Mouse (Mus musculus) erythroblast, embryonic 14.5 days (primary cell): ENCODE data around the gene Zfp94. TPM values are rescaled to one million over a fixed set of nuclear protein-coding genes. Genes with fewer than 3 reads are reported as not detected.
A peak's percentile ranks its signal among the peaks of the same experiment; 100 is the strongest.

Experiments used
- H3K27me3 ChIP-seq: 2 replicates; pipeline ENCODE4 v1.6.1; 2012; ENCODE audit warnings: inconsistent platforms; ENCODE audit not compliant: control insufficient read depth
- H3K36me3 ChIP-seq: 2 replicates; pipeline ENCODE4 v1.6.1; 2012; ENCODE audit warnings: mild to moderate bottlenecking, inconsistent platforms; ENCODE audit not compliant: control insufficient read depth
- H3K4me1 ChIP-seq: 2 replicates; pipeline ENCODE4 v1.6.1; 2012; ENCODE audit warnings: inconsistent platforms; ENCODE audit not compliant: control insufficient read depth
- H3K4me3 ChIP-seq: replicated peaks from 2 replicates; pipeline ENCODE3; 2012; ENCODE audit warnings: moderate library complexity, mild to moderate bottlenecking, inconsistent platforms
- H3K9me3 ChIP-seq: 2 replicates; pipeline ENCODE4 v1.6.1; 2012; ENCODE audit warnings: low read length, inconsistent platforms, mixed read lengths; ENCODE audit not compliant: control insufficient read depth
- GATA1 ChIP-seq: IDR thresholded peaks from 2 replicates; pipeline ENCODE4 v1.6.1; 2012; ENCODE audit warnings: low read length, inconsistent platforms, mixed read lengths
- TAL1 ChIP-seq: IDR thresholded peaks from 3 replicates; pipeline ENCODE4 v1.6.1; 2012; ENCODE audit warnings: low read length, inconsistent platforms, mixed read lengths
- polyA plus RNA-seq: library from polyadenylated mRNA; stranded (reverse); fragments of >175 nt; gene quantifications from 2 replicates; pipeline ENCODE4 v1.2.3, GENCODE M21; 2012

Zfp94 gene
- polyA plus RNA-seq, 1 experiment: 0.07 TPM

GRCm38 (mm10) chr7:24325197-24325596 is 8.7 kb upstream of the Zfp94 start:
- Histone ChIP-seq H3K27me3 (peaks cover 16% of the 10 kb centered on the region), H3K4me1 (no peaks in the 10 kb centered on the region)

GRCm38 (mm10) chr7:24322593-24322992 is 6.1 kb upstream of the Zfp94 start:
- H3K9me3 ChIP-seq: peaks cover 11% of the 10 kb centered on the region
- peaks cover 16% of the 10 kb centered on the region for H3K27me3 ChIP-seq
- TF ChIP-seq TAL1: no peak
- TF ChIP-seq GATA1: no peak
- no peaks in the 10 kb centered on the region for H3K36me3 ChIP-seq
- H3K4me1 ChIP-seq: no peaks in the 10 kb centered on the region
- H3K4me3 ChIP-seq: no peak overlapping the region

More at GRCm38 (mm10) chr7:24325197-24325596, 8.7 kb upstream of the Zfp94 start:
- Histone ChIP-seq H3K9me3 (peaks cover 11% of the 10 kb centered on the region), H3K36me3 (no peaks in the 10 kb centered on the region), H3K4me3 (no peak overlapping the region)
- TF ChIP-seq GATA1 (no peak), TAL1 (no peak; the same call in 2 of the 3 replicates)

GRCm38 (mm10) chr7:24318942-24319341 is 2.5 kb upstream of the Zfp94 start:
- Histone ChIP-seq H3K9me3 (0 out of 2 replicates have a peak, but pooled peaks cover 2% of the 10 kb centered on the region), H3K27me3 (no peaks in the 10 kb centered on the region; the same call in 1 of the 2 replicates), H3K36me3 (no peaks in the 10 kb centered on the region), H3K4me1 (peaks cover 17% of the 10 kb centered on the region), H3K4me3 (no peak overlapping the region)
- TF ChIP-seq GATA1: no peak
- TF ChIP-seq TAL1: no peak

- no peaks in the 10 kb centered on the region; the same call in 1 of the 2 replicates for H3K27me3 ChIP-seq
- peak overlapping the region; percentile 80 for H3K4me3 ChIP-seq
- H3K36me3 ChIP-seq: peaks cover 9% of the 10 kb centered on the region
- no peak for TF ChIP-seq TAL1
- no peak for TF ChIP-seq GATA1
- peaks cover 17% of the 10 kb centered on the region for H3K4me1 ChIP-seq
- H3K9me3 ChIP-seq: no peaks in the 10 kb centered on the region
Observed at GRCm38 (mm10) chr7:24315726-24316566, 520 bp downstream of the Zfp94 start.

GRCm38 (mm10) chr7:24300771-24301282 is 15.6 kb downstream of the Zfp94 start, which contains the start of gene Zfp61:
Gene Zfp61, minus strand, starts transcription at chr7:24301232.
- Histone ChIP-seq H3K36me3 (peaks cover 15% of the 10 kb centered on the region), H3K27me3 (no peaks in the 10 kb centered on the region), H3K4me1 (peaks cover 26% of the 10 kb centered on the region), H3K9me3 (no peaks in the 10 kb centered on the region), H3K4me3 (peak within 1 kb of the TSS; percentile 74)
- TF ChIP-seq GATA1 (no peak), TAL1 (no peak)

- Histone ChIP-seq H3K36me3 (peaks cover 22% of the 10 kb centered on the region), H3K27me3 (no peaks in the 10 kb centered on the region), H3K4me3 (peak overlapping the region; percentile 74), H3K9me3 (no peaks in the 10 kb centered on the region), H3K4me1 (peaks cover 26% of the 10 kb centered on the region)
- TF ChIP-seq GATA1: no peak
- no peak for TF ChIP-seq TAL1
Observed at GRCm38 (mm10) chr7:24299823-24300481, 16.5 kb downstream of the Zfp94 start.

GRCm38 (mm10) chr7:24298973-24299708 is 17.3 kb downstream of the Zfp94 start:
- Histone ChIP-seq H3K4me3 (peak overlapping the region; percentile 74), H3K36me3 (peaks cover 25% of the 10 kb centered on the region), H3K27me3 (no peaks in the 10 kb centered on the region), H3K9me3 (no peaks in the 10 kb centered on the region), H3K4me1 (peaks cover 26% of the 10 kb centered on the region)
- no peak for TF ChIP-seq TAL1
- TF ChIP-seq GATA1: no peak

- TF ChIP-seq TAL1 (no peak), GATA1 (no peak)
- Histone ChIP-seq H3K4me1 (peaks cover 28% of the 10 kb centered on the region), H3K4me3 (peak overlapping the region; percentile 74), H3K36me3 (peaks cover 27% of the 10 kb centered on the region), H3K9me3 (no peaks in the 10 kb centered on the region), H3K27me3 (no peaks in the 10 kb centered on the region)
Observed at GRCm38 (mm10) chr7:24298635-24298972, 17.9 kb downstream of the Zfp94 start.
